Mouse (Mus musculus): ENCODE results near the gene Avil. TPM values are rescaled to one million over a fixed set of nuclear protein-coding genes. Genes with fewer than 3 reads are reported as not detected.

Gene Avil
- polyA plus RNA-seq, 1 experiment from 2014 or later, result 0.13 TPM

GRCm38 (mm10) chr10:126997340-126998113 is 3.0 kb upstream of the Avil start:
- Histone ChIP-seq H3K4me3 (ENCODE audit: low read depth, low read length) (no peak overlapping the region), H3K27me3 (ENCODE audit: control insufficient read depth, insufficient read depth, low read length) (no peaks in the 10 kb centered on the region), H3K9me3 (replicated peaks; ENCODE audit: control insufficient read depth, low read length) (no peaks in the 10 kb centered on the region), H3K4me1 (ENCODE audit: control insufficient read depth, insufficient read depth, low read length) (no peaks in the 10 kb centered on the region), H3K36me3 (ENCODE audit: control insufficient read depth, insufficient read depth, low read length) (peaks cover 43% of the 10 kb centered on the region), H3K27ac (ENCODE audit: low read depth, low read length) (no peak overlapping the region), H3K9ac (ENCODE audit: low read depth, low read length) (no peak overlapping the region), H3K4me2 (no peak overlapping the region)
- ATAC-seq (replicated peaks; ENCODE audit: insufficient number of reproducible peaks, low FRiP score, low TSS enrichment), result no peak
- WGBS (ENCODE audit: insufficient replicate concordance), result 68% methylated on average over 13 of the region's 13 CpGs

- Histone ChIP-seq H3K4me3 (ENCODE audit: low read depth, low read length) (no peak overlapping the region), H3K27me3 (ENCODE audit: control insufficient read depth, insufficient read depth, low read length) (no peaks in the 10 kb centered on the region), H3K9ac (ENCODE audit: low read depth, low read length) (no peak overlapping the region), H3K9me3 (replicated peaks; ENCODE audit: control insufficient read depth, low read length) (no peaks in the 10 kb centered on the region), H3K4me1 (ENCODE audit: control insufficient read depth, insufficient read depth, low read length) (no peaks in the 10 kb centered on the region), H3K36me3 (ENCODE audit: control insufficient read depth, insufficient read depth, low read length) (peaks cover 18% of the 10 kb centered on the region), H3K4me2 (no peak overlapping the region), H3K27ac (ENCODE audit: low read depth, low read length) (no peak overlapping the region)
- no peak for ATAC-seq (replicated peaks; ENCODE audit: insufficient number of reproducible peaks, low FRiP score, low TSS enrichment)
- WGBS (ENCODE audit: insufficient replicate concordance), result 80% methylated on average over 9 of the region's 9 CpGs
These were observed 788 bp downstream of the Avil start for GRCm38 (mm10) chr10:127001297-127001696.

GRCm38 (mm10) chr10:127002056-127002455 is 1.5 kb downstream of the Avil start:
- no peaks in the 10 kb centered on the region for H3K4me1 ChIP-seq (ENCODE audit: control insufficient read depth, insufficient read depth, low read length)
- H3K4me3 ChIP-seq (ENCODE audit: low read depth, low read length), result no peak overlapping the region
- no peak overlapping the region for H3K9ac ChIP-seq (ENCODE audit: low read depth, low read length)
- peaks cover 18% of the 10 kb centered on the region for H3K36me3 ChIP-seq (ENCODE audit: control insufficient read depth, insufficient read depth, low read length)
- no peak for ATAC-seq (replicated peaks; ENCODE audit: insufficient number of reproducible peaks, low FRiP score, low TSS enrichment)
- WGBS (ENCODE audit: insufficient replicate concordance), result 85% methylated on average over 1 of the region's 1 CpGs
- no peak overlapping the region for H3K4me2 ChIP-seq
- H3K27me3 ChIP-seq (ENCODE audit: control insufficient read depth, insufficient read depth, low read length), result no peaks in the 10 kb centered on the region
- no peak overlapping the region for H3K27ac ChIP-seq (ENCODE audit: low read depth, low read length)
- no peaks in the 10 kb centered on the region for H3K9me3 ChIP-seq (replicated peaks; ENCODE audit: control insufficient read depth, low read length)

GRCm38 (mm10) chr10:127002765-127003164 is 2.3 kb downstream of the Avil start:
- H3K9me3 ChIP-seq (replicated peaks; ENCODE audit: control insufficient read depth, low read length), result no peaks in the 10 kb centered on the region
- no peak overlapping the region for H3K4me2 ChIP-seq
- ATAC-seq (replicated peaks; ENCODE audit: insufficient number of reproducible peaks, low FRiP score, low TSS enrichment), result no peak
- H3K27me3 ChIP-seq (ENCODE audit: control insufficient read depth, insufficient read depth, low read length), result no peaks in the 10 kb centered on the region
- H3K4me1 ChIP-seq (ENCODE audit: control insufficient read depth, insufficient read depth, low read length), result no peaks in the 10 kb centered on the region
- WGBS (ENCODE audit: insufficient replicate concordance), result 83% methylated on average over 5 of the region's 5 CpGs
- no peak overlapping the region for H3K9ac ChIP-seq (ENCODE audit: low read depth, low read length)
- H3K4me3 ChIP-seq (ENCODE audit: low read depth, low read length), result no peak overlapping the region
- H3K36me3 ChIP-seq (ENCODE audit: control insufficient read depth, insufficient read depth, low read length), result peaks cover 16% of the 10 kb centered on the region
- H3K27ac ChIP-seq (ENCODE audit: low read depth, low read length), result no peak overlapping the region

- Histone ChIP-seq H3K36me3 (ENCODE audit: control insufficient read depth, insufficient read depth, low read length) (peaks cover 10% of the 10 kb centered on the region), H3K4me3 (ENCODE audit: low read depth, low read length) (no peak overlapping the region), H3K27me3 (ENCODE audit: control insufficient read depth, insufficient read depth, low read length) (no peaks in the 10 kb centered on the region), H3K27ac (ENCODE audit: low read depth, low read length) (no peak overlapping the region), H3K9ac (ENCODE audit: low read depth, low read length) (no peak overlapping the region), H3K9me3 (replicated peaks; ENCODE audit: control insufficient read depth, low read length) (no peaks in the 10 kb centered on the region), H3K4me1 (ENCODE audit: control insufficient read depth, insufficient read depth, low read length) (no peaks in the 10 kb centered on the region), H3K4me2 (no peak overlapping the region)
- WGBS (ENCODE audit: insufficient replicate concordance), result 83% methylated on average over 8 of the region's 8 CpGs
- no peak for ATAC-seq (replicated peaks; ENCODE audit: insufficient number of reproducible peaks, low FRiP score, low TSS enrichment)
These were observed 2.8 kb downstream of the Avil start for GRCm38 (mm10) chr10:127003334-127003733.

GRCm38 (mm10) chr10:127003806-127004205 is 3.3 kb downstream of the Avil start:
- no peak overlapping the region for H3K9ac ChIP-seq (ENCODE audit: low read depth, low read length)

GRCm38 (mm10) chr10:127016488-127016887 is 16.0 kb downstream of the Avil start:
- H3K9ac ChIP-seq (ENCODE audit: low read depth, low read length), result no peak overlapping the region
- 0 out of 2 replicates have a peak, but pooled peaks cover 3% of the 10 kb centered on the region for H3K36me3 ChIP-seq (ENCODE audit: control insufficient read depth, insufficient read depth, low read length)
- no peak overlapping the region for H3K4me3 ChIP-seq (ENCODE audit: low read depth, low read length)
- no peak overlapping the region for H3K27ac ChIP-seq (ENCODE audit: low read depth, low read length)
- H3K4me1 ChIP-seq (ENCODE audit: control insufficient read depth, insufficient read depth, low read length), result no peaks in the 10 kb centered on the region
- 57% methylated on average over 5 of the region's 5 CpGs for WGBS (ENCODE audit: insufficient replicate concordance)
- H3K27me3 ChIP-seq (ENCODE audit: control insufficient read depth, insufficient read depth, low read length), result no peaks in the 10 kb centered on the region
- no peak for ATAC-seq (replicated peaks; ENCODE audit: insufficient number of reproducible peaks, low FRiP score, low TSS enrichment)
- no peaks in the 10 kb centered on the region for H3K9me3 ChIP-seq (replicated peaks; ENCODE audit: control insufficient read depth, low read length)
- H3K4me2 ChIP-seq, result no peak overlapping the region

More at GRCm38 (mm10) chr10:127003806-127004205, 3.3 kb downstream of the Avil start:
- no peaks in the 10 kb centered on the region for H3K9me3 ChIP-seq (replicated peaks; ENCODE audit: control insufficient read depth, low read length)
- H3K27ac ChIP-seq (ENCODE audit: low read depth, low read length), result no peak overlapping the region
- peaks cover 5% of the 10 kb centered on the region for H3K36me3 ChIP-seq (ENCODE audit: control insufficient read depth, insufficient read depth, low read length)
- H3K4me1 ChIP-seq (ENCODE audit: control insufficient read depth, insufficient read depth, low read length), result no peaks in the 10 kb centered on the region
- no peak for ATAC-seq (replicated peaks; ENCODE audit: insufficient number of reproducible peaks, low FRiP score, low TSS enrichment)
- no peak overlapping the region for H3K4me2 ChIP-seq
- H3K27me3 ChIP-seq (ENCODE audit: control insufficient read depth, insufficient read depth, low read length), result no peaks in the 10 kb centered on the region
- no peak overlapping the region for H3K4me3 ChIP-seq (ENCODE audit: low read depth, low read length)
- WGBS (ENCODE audit: insufficient replicate concordance), result 80% methylated on average over 7 of the region's 7 CpGs

- H3K9me3 ChIP-seq (replicated peaks; ENCODE audit: control insufficient read depth, low read length), result no peaks in the 10 kb centered on the region
- H3K27ac ChIP-seq (ENCODE audit: low read depth, low read length), result no peak overlapping the region
- no peaks in the 10 kb centered on the region for H3K27me3 ChIP-seq (ENCODE audit: control insufficient read depth, insufficient read depth, low read length)
- H3K4me2 ChIP-seq, result no peak overlapping the region
- no peaks in the 10 kb centered on the region for H3K4me1 ChIP-seq (ENCODE audit: control insufficient read depth, insufficient read depth, low read length)
- H3K9ac ChIP-seq (ENCODE audit: low read depth, low read length), result no peak overlapping the region
- WGBS (ENCODE audit: insufficient replicate concordance), result 21% methylated on average over 2 of the region's 2 CpGs
- H3K4me3 ChIP-seq (ENCODE audit: low read depth, low read length), result no peak overlapping the region
- no peak for ATAC-seq (replicated peaks; ENCODE audit: insufficient number of reproducible peaks, low FRiP score, low TSS enrichment)
- H3K36me3 ChIP-seq (ENCODE audit: control insufficient read depth, insufficient read depth, low read length), result 0 out of 2 replicates have a peak, but pooled peaks cover 3% of the 10 kb centered on the region
These were observed 16.6 kb downstream of the Avil start for GRCm38 (mm10) chr10:127017071-127017470.

- peaks cover 7% of the 10 kb centered on the region; the same call in 1 of the 2 replicates for H3K36me3 ChIP-seq (ENCODE audit: control insufficient read depth, insufficient read depth, low read length)
- no peaks in the 10 kb centered on the region for H3K27me3 ChIP-seq (ENCODE audit: control insufficient read depth, insufficient read depth, low read length)
- no peak for ATAC-seq (replicated peaks; ENCODE audit: insufficient number of reproducible peaks, low FRiP score, low TSS enrichment)
- WGBS (ENCODE audit: insufficient replicate concordance), result 72% methylated on average over 16 of the region's 16 CpGs
- H3K27ac ChIP-seq (ENCODE audit: low read depth, low read length), result no peak overlapping the region
- no peaks in the 10 kb centered on the region for H3K4me1 ChIP-seq (ENCODE audit: control insufficient read depth, insufficient read depth, low read length)
- no peaks in the 10 kb centered on the region for H3K9me3 ChIP-seq (replicated peaks; ENCODE audit: control insufficient read depth, low read length)
- no peak overlapping the region for H3K9ac ChIP-seq (ENCODE audit: low read depth, low read length)
- no peak overlapping the region for H3K4me3 ChIP-seq (ENCODE audit: low read depth, low read length)
- no peak overlapping the region for H3K4me2 ChIP-seq
These were observed 17.9 kb downstream of the Avil start for GRCm38 (mm10) chr10:127018422-127018821.
